Mouse (Mus musculus) midbrain, embryonic 15.5 days (tissue): ENCODE results near the gene Chia1. TPM values are rescaled to one million over a fixed set of nuclear protein-coding genes. Genes with fewer than 3 reads are reported as not detected.
"Not testable (repeated sequence)": the region's sequence is repeated elsewhere in the genome, so short reads cannot be mapped to it uniquely, and the experiment has no call there.

Source experiments
- ATAC-seq: fragments of 200-750 bp; cut with Nextera tagmentation; replicated peaks from 2 replicates; pipeline ENCODE4 v1.8.0; 2017; ENCODE audit warnings: moderate TSS enrichment
- H3K27ac ChIP-seq: fragments of 300-500 bp; sonication (generic); 2 replicates; pipeline ENCODE4 v1.5.1; 2015; ENCODE audit warnings: mild to moderate bottlenecking, inconsistent platforms
- H3K27me3 ChIP-seq: fragments of 300-500 bp; sonication (generic); replicated peaks from 2 replicates; pipeline ENCODE4 v1.6.1; 2015; ENCODE audit warnings: inconsistent platforms
- H3K36me3 ChIP-seq: fragments of 300-500 bp; sonication (generic); replicated peaks from 2 replicates; pipeline ENCODE4 v1.6.1; 2015; ENCODE audit warnings: inconsistent platforms
- H3K4me1 ChIP-seq: fragments of 300-500 bp; sonication (generic); 2 replicates; pipeline ENCODE4 v1.6.1; 2015; ENCODE audit warnings: inconsistent platforms
- H3K4me2 ChIP-seq: fragments of 300-500 bp; sonication (generic); 2 replicates; pipeline ENCODE4 v1.6.1; 2015; ENCODE audit warnings: inconsistent platforms, mild to moderate bottlenecking, moderate library complexity
- H3K4me3 ChIP-seq: fragments of 300-500 bp; sonication (generic); 2 replicates; pipeline ENCODE4 v1.5.1; 2015; ENCODE audit warnings: mild to moderate bottlenecking, inconsistent platforms
- H3K9ac ChIP-seq: fragments of 300-500 bp; sonication (generic); 2 replicates; pipeline ENCODE4 v1.6.1; 2015; ENCODE audit warnings: mild to moderate bottlenecking, inconsistent platforms
- H3K9me3 ChIP-seq: fragments of 300-500 bp; sonication (generic); 2 replicates; pipeline ENCODE4 v1.6.1; 2016; ENCODE audit warnings: inconsistent platforms
- WGBS: fragments of 180-500 bp; shearing (Covaris S2); methylation state at CpG from one replicate; pipeline ENCODE4 v1.1.7; 2015; ENCODE audit warnings: mixed read lengths; 5-methylcytosine and 5-hydroxymethylcytosine counted together
- polyA plus RNA-seq: library from polyadenylated mRNA; unstranded; fragments of >200 nt; fragmentation: Nextera tagmentation; extraction: Ambion mirVana; gene quantifications from 2 replicates; pipeline ENCODE4 v1.2.1, GENCODE M21; 2015

Chia1 gene
- polyA plus RNA-seq, 1 experiment from 2014 or later = 1.2 TPM

DNA sequence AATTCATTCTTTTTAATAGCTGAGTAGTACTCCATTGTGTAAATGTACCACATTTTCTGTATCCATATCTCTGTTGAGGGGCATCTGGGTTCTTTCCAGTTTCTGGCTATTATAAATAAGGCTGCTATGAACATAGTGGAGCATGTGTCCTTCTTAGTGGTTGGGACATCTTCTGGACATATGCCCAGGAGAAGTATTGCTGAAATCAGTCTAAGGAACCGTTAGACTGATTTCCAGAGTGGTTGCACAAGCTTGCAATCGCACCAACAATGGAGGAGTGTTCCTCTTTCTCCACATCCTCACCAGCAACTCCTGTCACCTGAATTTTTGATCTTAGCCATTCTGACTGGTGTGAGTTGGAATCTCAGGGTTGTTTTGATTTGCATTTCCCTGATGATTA lies 59.5 kb downstream of the Chia1 start:
- H3K4me1 ChIP-seq, H3K9me3 ChIP-seq, H3K27ac ChIP-seq, H3K9ac ChIP-seq, H3K4me3 ChIP-seq, ATAC-seq, H3K27me3 ChIP-seq, H3K4me2 ChIP-seq, H3K36me3 ChIP-seq: not testable (repeated sequence)
- WGBS = 83% methylated on average over 2 of the region's 2 CpGs

DNA sequence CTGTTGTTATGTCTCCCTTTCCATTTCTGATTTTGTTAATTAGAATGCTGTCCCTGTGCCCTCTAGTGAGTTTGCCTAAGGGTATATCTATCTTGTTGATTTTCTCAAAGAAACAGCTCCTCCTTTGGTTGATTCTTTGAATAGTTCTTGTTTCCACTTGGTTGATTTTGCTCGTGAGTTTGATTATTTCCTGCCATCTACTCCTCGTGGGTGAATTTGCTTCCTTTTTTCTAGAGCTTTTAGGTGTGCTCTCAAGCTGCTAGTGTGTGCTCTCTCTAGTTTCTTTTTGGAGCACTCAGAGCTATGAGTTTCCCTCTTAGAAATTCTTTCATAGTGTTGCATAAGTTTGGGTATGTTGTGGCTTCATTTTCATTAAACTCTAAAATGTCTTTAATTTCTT lies 61.9 kb downstream of the Chia1 start:
- H3K4me2 ChIP-seq, H3K27ac ChIP-seq, H3K4me3 ChIP-seq, ATAC-seq, H3K36me3 ChIP-seq, H3K9me3 ChIP-seq, H3K27me3 ChIP-seq, H3K4me1 ChIP-seq, H3K9ac ChIP-seq: not testable (repeated sequence)
- WGBS = 57% methylated on average over 2 of the region's 2 CpGs

DNA sequence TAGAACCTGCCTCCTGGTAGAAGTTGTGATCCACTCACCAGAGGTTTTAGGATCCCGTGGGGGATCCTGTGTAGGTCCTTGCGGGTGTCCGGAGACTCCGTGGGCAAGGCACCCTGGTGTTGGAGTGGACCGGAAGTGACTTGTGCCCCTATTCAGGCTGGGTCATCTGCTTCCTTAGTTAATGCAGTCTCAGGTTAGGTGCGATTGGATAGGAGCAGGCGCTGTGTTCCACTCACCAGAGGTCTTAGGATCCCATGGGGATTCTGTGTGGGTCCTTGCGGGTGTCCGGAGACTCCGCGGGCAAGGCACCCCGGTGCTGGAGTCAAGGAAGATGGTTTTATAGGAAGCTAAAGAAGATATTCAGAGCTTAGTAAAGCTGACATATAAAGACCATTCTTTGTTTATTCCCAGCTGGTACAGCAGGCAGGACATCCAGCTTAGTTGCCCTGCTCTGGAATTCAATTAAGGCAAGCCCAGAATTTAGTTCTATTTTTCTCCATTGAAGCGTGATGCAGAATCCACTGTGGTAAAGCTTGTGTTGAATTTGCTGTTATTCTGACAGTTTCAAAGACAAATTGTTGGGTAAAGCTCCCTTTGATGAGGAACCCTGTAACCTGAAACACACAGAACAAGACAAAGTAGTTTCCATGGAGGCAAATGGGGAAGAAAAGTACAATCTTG lies 64.6 kb downstream of the Chia1 start:
- ATAC-seq = no peak
- H3K9ac ChIP-seq = no peak overlapping the region
- H3K4me1 ChIP-seq = no peaks in the 10 kb centered on the region
- H3K36me3 ChIP-seq = no peaks in the 10 kb centered on the region
- no peaks in the 10 kb centered on the region for H3K9me3 ChIP-seq
- no peak overlapping the region for H3K27ac ChIP-seq
- H3K4me2 ChIP-seq = no peak overlapping the region
- no peak overlapping the region for H3K4me3 ChIP-seq
- H3K27me3 ChIP-seq = no peaks in the 10 kb centered on the region
- WGBS = 78% methylated on average over 13 of the region's 13 CpGs

Other genes with a start within 250 kb of the Chia1 start
- gene Adora3, start 242.4 kb upstream of the Chia1 start, polyA plus RNA-seq = 0.14 and 0.17 TPM in 2 replicates
- gene Tmigd3, start 242.3 kb upstream of the Chia1 start, polyA plus RNA-seq = 0.18 TPM in 1 of 2 replicates, not detected in the other
- gene I830077J02Rik, start 180.6 kb upstream of the Chia1 start, polyA plus RNA-seq = 0.34 and 0.38 TPM in 2 replicates
- gene Wdr77, start 153.9 kb upstream of the Chia1 start, polyA plus RNA-seq = 100 and 101 TPM in 2 replicates
- gene Atp5f1, start 153.1 kb upstream of the Chia1 start, polyA plus RNA-seq = 486 and 492 TPM in 2 replicates
- 4.5 and 6.1 TPM in 2 replicates for gene Ovgp1, start 139.5 kb upstream of the Chia1 start, polyA plus RNA-seq
- gene Pifo, start 98.6 kb upstream of the Chia1 start, polyA plus RNA-seq = 6.1 and 6.2 TPM in 2 replicates
- gene Chil5, start 80.4 kb upstream of the Chia1 start, polyA plus RNA-seq = 0.22 TPM in 1 of 2 replicates, not detected in the other
- 0.10 TPM in 1 of 2 replicates, not detected in the other for gene Chil3, start 54.3 kb downstream of the Chia1 start, polyA plus RNA-seq
- gene Chil4, start 106.3 kb downstream of the Chia1 start, polyA plus RNA-seq = not detected in 2 replicates